Mouse (Mus musculus) megakaryocyte-erythroid progenitor cell, adult 5-6 weeks (primary cell): ENCODE data around the gene Cenpt. TPM values are rescaled to one million over a fixed set of nuclear protein-coding genes. Genes with fewer than 3 reads are reported as not detected.
"Not testable (repeated sequence)": the region's sequence is repeated elsewhere in the genome, so short reads cannot be mapped to it uniquely, and the experiment has no call there.

ENCODE experiments used
- ATAC-seq: replicated peaks from 2 replicates; pipeline ENCODE4 v1.8.0; 2016; ENCODE audit warnings: mild to moderate bottlenecking, inconsistent platforms; ENCODE audit not compliant: severe bottlenecking, poor library complexity, low FRiP score, low TSS enrichment
- total RNA-seq, 2 experiments: library from RNA; stranded (forward) in 1 of 2; stranded (reverse) in 1 of 2; fragments of 200-1000, 215-1000 nt in 1 of 2; fragments of >200 nt in 1 of 2; fragmentation: Nextera tagmentation in 1 of 2; gene quantifications; 2 replicates each; pipeline ENCODE4 v1.2.3; 2014 to 2017

Cenpt gene
- total RNA-seq, 2 experiments from 2014 or later, result 14.2 to 47.6 TPM

GRCm38 (mm10) chr8:105855248-105856167 is 2.4 kb upstream of the Cenpt start:
- no peak for ATAC-seq

DNA sequence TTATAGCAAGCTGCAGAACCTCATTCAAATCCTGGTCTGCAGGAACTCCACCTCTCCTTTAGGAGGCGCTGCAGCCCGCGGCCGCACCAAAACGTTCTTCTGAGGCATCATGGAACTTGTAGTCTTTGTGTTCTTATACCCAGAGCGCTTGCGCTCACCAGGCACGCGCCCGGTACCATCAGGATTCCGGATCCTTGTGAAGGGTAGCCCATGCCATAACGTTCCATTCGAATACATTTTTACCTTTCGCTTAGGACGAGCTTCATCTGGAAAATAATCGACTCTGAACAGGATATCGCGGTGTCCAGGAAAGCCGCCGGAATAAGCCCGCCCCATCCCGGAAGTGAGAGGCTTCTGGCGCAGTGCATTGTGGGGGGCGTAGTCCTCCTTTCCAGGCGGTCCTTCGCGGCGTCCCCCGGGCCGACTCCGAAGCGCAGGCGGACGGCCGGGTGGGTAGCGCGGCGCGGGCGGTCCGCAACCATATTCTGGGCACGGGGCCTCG is 1.7 kb upstream of the Cenpt start, which contains the start of gene Thap11:
Thap11 (plus strand) TSS at position 418 of the 502 bp plus-strand sequence.
- peak; percentile 64 for ATAC-seq

GRCm38 (mm10) chr8:105854303-105854702 is 1.2 kb upstream of the Cenpt start:
- ATAC-seq, result no peak

DNA sequence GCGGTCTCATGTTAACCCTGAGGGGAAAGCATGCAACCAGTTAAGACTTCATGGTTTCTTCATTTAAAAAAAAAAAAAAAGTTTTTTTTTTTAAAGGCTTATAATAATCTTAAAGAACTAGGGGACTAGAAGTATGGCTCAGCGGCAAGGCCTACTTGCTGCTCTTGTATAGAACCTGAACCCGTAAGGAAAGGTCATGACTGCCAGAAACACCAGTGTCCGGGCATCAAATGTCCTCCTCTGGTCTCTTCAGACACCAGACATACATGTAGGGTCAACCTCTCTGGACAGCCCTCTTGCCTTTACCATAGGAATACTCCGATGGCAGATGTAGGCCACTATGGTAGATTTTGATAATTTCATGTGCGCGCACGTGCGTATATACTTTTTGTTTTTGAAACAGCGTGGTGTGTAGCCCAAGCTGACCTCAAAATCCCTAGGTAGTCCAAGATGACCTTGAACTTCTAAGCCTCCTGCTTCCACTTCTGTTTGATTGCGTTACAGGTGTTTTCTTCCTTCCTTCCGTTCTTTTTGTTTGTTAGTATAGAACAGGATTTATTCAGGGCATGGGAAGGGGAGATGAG is 840 bp downstream of the Cenpt start:
- no peak for ATAC-seq

- peak; percentile 78 for ATAC-seq
These were observed 1.4 kb downstream of the Cenpt start for GRCm38 (mm10) chr8:105851651-105852143.

GRCm38 (mm10) chr8:105850611-105851010 is 2.5 kb downstream of the Cenpt start:
- ATAC-seq, result no peak

GRCm38 (mm10) chr8:105850014-105850413 is 3.1 kb downstream of the Cenpt start:
- ATAC-seq, result no peak

- 0 out of 2 replicates have a peak, but pooled peaks have one; percentile 17 for ATAC-seq
These were observed 6.4 kb downstream of the Cenpt start for GRCm38 (mm10) chr8:105846678-105847077.

DNA sequence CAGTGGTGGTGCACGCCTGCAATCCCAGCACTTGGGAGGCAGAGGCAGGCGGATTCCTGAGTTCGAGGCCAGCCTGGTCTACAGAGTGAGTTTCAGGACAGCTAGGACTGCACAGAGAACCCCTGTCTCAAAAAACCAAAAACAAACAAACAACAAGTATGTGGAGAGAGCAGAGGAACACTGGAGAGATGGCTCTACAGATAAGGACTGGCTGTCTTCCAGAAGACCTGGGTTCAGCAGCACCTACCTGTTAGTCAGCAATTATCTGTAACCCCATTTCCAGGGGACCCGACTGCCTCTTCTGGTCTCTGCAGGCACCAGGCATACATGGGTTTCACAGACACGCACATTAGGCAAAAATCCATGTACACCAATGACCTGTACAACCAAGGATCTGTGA is 13.9 kb downstream of the Cenpt start:
- ATAC-seq, result no peak

DNA sequence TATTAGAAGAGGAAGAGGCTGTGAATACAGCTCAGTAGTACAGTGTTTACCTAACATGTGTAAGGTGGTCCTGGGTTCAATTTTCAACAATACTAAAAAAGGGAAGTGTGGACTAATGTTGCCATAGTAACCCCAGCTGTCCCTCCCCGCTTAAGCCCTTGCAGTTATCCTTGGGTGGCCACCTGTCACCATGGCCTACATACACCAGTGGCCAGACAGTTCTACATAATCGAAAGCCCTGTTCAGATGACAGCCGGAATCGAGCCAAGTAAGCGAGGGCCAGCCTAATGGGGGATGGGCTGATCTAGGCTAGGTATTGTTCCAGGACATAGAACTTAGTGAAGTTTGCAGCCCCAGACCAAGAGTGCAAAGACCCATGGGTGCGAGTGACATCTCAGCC is 16.1 kb downstream of the Cenpt start:
- ATAC-seq, result no peak

DNA sequence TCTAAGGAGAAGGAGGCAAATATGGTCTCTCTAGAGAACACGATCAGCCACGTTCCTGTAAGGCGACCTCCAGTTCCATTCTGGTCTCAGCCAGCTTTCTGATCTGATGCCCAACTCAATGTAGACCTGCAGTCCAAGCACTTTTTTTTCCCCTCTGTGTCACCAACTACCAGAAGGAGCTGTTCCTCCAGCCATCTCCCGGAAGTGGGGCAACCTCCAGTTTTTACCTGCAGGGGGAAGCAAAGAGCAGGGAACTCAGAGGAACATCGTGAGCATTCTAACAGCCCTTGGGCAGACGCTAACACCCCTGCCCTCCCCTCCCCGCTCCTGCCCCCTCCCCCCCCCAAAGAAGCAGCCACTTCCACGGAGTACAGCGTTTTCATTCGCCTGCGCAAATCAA is 17.8 kb downstream of the Cenpt start:
- peak; percentile 83 for ATAC-seq

- ATAC-seq, result not testable (repeated sequence)
These were observed 19.3 kb downstream of the Cenpt start for GRCm38 (mm10) chr8:105833740-105834139.

DNA sequence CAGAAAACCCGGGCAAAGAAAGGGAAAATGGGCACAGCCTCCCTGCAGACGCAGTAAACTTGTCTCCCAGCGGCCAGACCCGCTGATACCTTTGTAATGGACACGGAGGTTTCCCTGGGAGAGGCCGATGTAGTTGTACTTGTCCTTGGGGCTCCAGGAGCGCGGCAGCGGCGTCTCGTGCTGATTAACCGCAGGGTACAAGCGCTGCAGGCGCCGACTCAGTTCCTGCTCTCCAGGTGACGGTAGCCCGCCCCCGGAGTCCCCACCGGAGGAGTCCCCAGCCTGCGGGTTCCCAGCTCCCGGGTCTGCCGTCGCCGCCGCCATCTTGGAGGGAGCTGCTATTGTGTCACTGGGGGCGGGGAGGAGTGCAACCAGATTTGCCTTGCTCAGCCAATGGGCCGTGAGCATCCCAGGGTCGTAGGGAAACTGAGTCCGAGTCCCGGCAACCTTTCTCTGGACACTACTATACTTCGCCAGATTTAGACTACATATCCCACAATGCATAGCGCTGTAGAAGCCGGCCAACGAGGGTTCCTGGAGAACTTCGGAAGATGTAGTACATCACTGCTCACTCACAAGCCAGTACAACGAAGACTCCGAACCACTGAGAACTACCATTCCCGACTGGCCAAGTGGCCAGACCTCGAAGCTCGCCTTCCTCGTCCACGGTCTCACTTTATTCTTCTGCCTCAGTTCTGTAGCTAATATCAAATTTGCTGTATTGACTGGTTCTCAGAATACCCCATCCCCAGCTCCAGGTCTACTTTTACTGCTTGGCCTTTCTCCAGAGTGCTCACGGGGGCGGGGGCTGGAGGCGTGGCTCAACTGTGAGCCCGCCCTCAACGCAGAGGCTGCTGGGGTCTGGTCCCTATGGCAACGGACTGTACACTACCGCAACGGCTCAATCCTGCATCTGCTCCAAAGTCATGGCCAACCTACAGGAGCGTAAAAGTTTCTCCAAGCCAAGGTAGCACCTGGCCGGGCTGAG is 25.9 kb downstream of the Cenpt start, which contains the start of the genes Ranbp10 and Tsnaxip1:
Ranbp10 (minus strand) TSS at position 490 of the 988 bp plus-strand sequence.
Tsnaxip1 (plus strand) TSS at position 871 of the 988 bp plus-strand sequence.
- peak; percentile 92 for ATAC-seq

DNA sequence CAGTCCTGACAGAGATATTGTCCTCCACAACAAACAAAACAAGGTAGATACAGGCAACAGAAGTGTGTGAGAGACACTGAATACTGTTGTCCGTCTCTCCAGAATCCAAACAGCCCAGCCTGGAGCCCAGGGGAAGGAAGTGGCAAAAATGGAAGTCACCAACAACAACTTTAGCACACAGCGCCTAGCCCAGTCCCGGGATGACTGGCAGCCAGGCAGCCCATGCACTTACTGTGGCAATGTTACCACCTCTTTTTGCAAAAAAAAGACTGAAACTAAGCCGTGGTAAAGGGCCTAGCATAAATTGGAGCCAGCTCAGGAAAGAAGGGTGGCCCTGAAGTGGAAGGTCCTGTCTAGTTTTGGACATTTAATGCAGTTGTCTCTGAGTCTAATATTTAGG is 26.7 kb downstream of the Cenpt start:
- no peak for ATAC-seq

DNA sequence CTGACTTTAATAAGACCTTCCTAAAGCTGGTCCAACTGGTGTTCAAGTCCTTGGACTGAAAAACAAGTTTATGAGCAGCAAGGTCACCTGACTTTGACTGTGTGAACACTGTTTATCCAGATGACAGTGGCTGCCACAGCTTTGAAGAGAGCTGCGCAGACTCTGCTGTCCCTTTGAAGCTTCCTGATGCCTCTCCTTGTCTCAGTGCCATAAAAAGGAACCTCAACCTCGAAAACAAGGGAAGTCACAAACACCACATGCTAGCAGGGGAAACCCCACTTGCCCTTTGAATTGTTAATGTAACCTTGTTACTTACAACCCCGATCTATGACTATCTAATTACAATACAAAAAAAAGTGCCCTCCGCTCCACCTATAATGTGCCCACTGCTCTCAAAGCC is 27.6 kb downstream of the Cenpt start:
- no peak for ATAC-seq

- ATAC-seq, result peak; percentile 94
These were observed 32.2 kb downstream of the Cenpt start for GRCm38 (mm10) chr8:105820925-105821324.

DNA sequence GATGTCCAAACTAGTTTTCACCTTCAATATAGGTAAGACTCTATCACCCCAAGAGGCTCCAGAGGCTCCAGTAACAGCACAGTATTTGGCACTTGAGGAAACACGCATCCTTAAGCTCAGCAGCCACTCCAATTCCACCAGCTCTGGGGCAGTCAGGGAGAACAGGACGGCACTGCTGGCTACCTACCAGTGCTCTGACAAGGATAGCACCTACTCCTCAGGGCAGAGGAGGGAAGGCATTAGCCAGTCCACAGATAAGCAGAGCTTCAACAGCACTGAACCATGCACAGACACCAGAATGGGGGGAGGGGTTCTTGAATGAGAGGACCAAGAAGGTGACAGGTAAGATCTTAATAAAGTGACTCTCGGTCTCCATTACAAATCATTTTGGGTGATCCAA is 33.4 kb downstream of the Cenpt start:
- no peak for ATAC-seq

- no peak for ATAC-seq
These were observed 39.8 kb downstream of the Cenpt start for GRCm38 (mm10) chr8:105813241-105813640.

DNA sequence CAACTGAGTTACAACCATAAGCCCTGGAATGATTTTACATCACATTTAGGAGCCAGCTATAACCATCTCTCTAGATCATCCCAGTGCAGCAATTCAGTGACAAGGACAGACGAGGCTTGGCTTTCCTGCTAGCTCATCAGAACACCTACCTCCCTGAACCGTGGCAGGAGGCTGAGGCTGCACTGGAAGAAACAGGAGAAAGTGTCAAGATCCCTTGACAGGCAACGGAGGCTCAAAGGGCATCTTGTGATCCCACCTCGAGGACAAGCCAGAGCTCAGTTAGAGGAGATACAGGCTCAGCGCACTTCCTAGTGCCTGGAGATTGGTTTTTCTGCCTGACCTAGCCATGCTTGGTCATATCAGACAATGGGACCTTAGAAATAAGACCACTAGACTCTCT is 40.6 kb downstream of the Cenpt start:
- no peak for ATAC-seq
